Mouse (Mus musculus) limb, embryonic 14.5 days (tissue): ENCODE data around the gene Lasp1. TPM values are rescaled to one million over a fixed set of nuclear protein-coding genes. Genes with fewer than 3 reads are reported as not detected.
A peak's percentile ranks its signal among the peaks of the same experiment; 100 is the strongest.

Experiments
- ATAC-seq: fragments of 200-750 bp; cut with Nextera tagmentation; 2 replicates; pipeline ENCODE4 v1.8.0; 2017; ENCODE audit warnings: low read depth, moderate number of reproducible peaks, moderate TSS enrichment; ENCODE audit not compliant: low FRiP score
- DNase-seq: peaks from one replicate; pipeline ENCODE4 v3.0.0-alpha.2; 2015; ENCODE audit warnings: low spot score
- H3K27ac ChIP-seq: fragments of 300-500 bp; sonication (generic); replicated peaks from 2 replicates; pipeline ENCODE4 v1.5.1; 2014; ENCODE audit warnings: low read depth, mild to moderate bottlenecking, low read length, moderate library complexity, mixed read lengths
- H3K27me3 ChIP-seq: fragments of 300-500 bp; sonication (generic); 2 replicates; pipeline ENCODE4 v1.6.1; 2014; ENCODE audit warnings: low read length, mixed read lengths; ENCODE audit not compliant: control insufficient read depth, insufficient read depth
- H3K36me3 ChIP-seq: fragments of 300-500 bp; sonication (generic); 2 replicates; pipeline ENCODE4 v1.6.1; 2014; ENCODE audit warnings: mild to moderate bottlenecking, low read length, moderate library complexity, mixed read lengths; ENCODE audit not compliant: control insufficient read depth, insufficient read depth
- H3K4me1 ChIP-seq: fragments of 300-500 bp; sonication (generic); 2 replicates; pipeline ENCODE4 v1.6.1; 2014; ENCODE audit warnings: antibody characterized with exemption, low read length, mixed read lengths; ENCODE audit not compliant: control insufficient read depth, insufficient read depth
- H3K4me2 ChIP-seq: fragments of 300-500 bp; sonication (generic); replicated peaks from 2 replicates; pipeline ENCODE4 v1.6.1; 2014; ENCODE audit warnings: low read depth, mild to moderate bottlenecking, low read length, moderate library complexity; ENCODE audit not compliant: severe bottlenecking
- H3K4me3 ChIP-seq: fragments of 300-500 bp; sonication (generic); replicated peaks from 2 replicates; pipeline ENCODE4 v1.5.1; 2014; ENCODE audit warnings: low read length
- H3K9ac ChIP-seq: fragments of 300-500 bp; sonication (generic); 2 replicates; pipeline ENCODE4 v1.6.1; 2014; ENCODE audit warnings: mild to moderate bottlenecking, low read depth, low read length, moderate library complexity; ENCODE audit not compliant: severe bottlenecking
- H3K9me3 ChIP-seq: fragments of 300-500 bp; sonication (generic); 2 replicates; pipeline ENCODE4 v1.6.1; 2016; ENCODE audit warnings: low read length; ENCODE audit not compliant: control insufficient read depth
- POLR2A ChIP-seq: fragments of 200-500 bp; IDR thresholded peaks from 2 replicates; pipeline ENCODE4 v1.8.0; 2012; ENCODE audit warnings: inconsistent platforms, mild to moderate bottlenecking, moderate library complexity, borderline replicate concordance; ENCODE audit not compliant: insufficient read depth, insufficient read length; ENCODE audit errors: extremely low read depth
- WGBS: fragments of 180-500 bp; shearing (Covaris S2); extraction: QIAGEN DNeasy Blood & Tissue Kit; methylation state at CpG from one replicate; pipeline ENCODE4 v1.1.7; 2014; 5-methylcytosine and 5-hydroxymethylcytosine counted together
- polyA plus RNA-seq, 2 experiments: library from polyadenylated mRNA; depleted of rRNA in 1 of 2; stranded (reverse) in 1 of 2; unstranded in 1 of 2; fragments of >200 nt; fragmentation: Nextera tagmentation in 1 of 2; extraction: Ambion mirVana in 1 of 2; gene quantifications; 2 replicates each; pipeline versions ENCODE4 v1.2.1 to v1.2.3; 2012 to 2014

Gene Lasp1
- polyA plus RNA-seq, 2 experiments = 95.7 to 105 TPM

DNA sequence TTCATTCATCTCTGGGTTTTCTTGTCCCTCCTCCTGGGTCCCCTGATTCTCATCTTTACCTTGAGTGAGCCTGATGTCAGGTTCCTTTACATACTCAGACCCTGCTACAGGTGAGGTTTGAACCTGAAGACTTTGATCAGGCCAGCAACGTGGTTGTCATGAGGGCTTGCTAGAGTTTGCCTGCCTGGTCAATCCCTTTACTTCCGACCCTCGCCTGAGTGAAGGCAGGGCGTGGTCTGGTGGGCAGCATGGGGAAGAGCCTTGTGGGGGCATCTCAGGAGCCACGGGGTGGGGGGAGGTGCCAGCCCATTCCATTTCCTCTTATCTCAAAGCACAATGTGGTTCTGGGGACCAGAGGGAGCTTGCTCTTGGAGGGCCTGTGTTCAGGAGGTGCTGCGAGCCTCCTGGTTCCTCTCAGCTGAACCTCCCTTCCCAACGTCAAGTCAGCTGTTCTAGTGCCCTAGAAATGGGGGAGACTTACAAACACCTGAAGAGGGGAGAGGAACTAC is 38.9 kb downstream of the Lasp1 start:
- H3K9me3 ChIP-seq = no peaks in the 10 kb centered on the region
- H3K36me3 ChIP-seq = peaks cover 60% of the 10 kb centered on the region
- ATAC-seq (no peak), DNase-seq (no peak)
- WGBS = 84% methylated on average over 7 of the region's 7 CpGs
- no peak overlapping the region for H3K4me3 ChIP-seq
- TF ChIP-seq POLR2A = no peak
- H3K4me1 ChIP-seq = peaks cover 7% of the 10 kb centered on the region; the same call in 1 of the 2 replicates
- no peak overlapping the region for H3K9ac ChIP-seq
- no peak overlapping the region for H3K4me2 ChIP-seq
- H3K27ac ChIP-seq = no peak overlapping the region
- no peaks in the 10 kb centered on the region for H3K27me3 ChIP-seq

GRCm38 (mm10) chr11:97838779-97839440 is 40.1 kb downstream of the Lasp1 start:
- H3K4me3 ChIP-seq = no peak overlapping the region
- H3K9me3 ChIP-seq = no peaks in the 10 kb centered on the region
- H3K4me2 ChIP-seq = no peak overlapping the region
- ATAC-seq (no peak), DNase-seq (no peak)
- no peak overlapping the region for H3K9ac ChIP-seq
- H3K27ac ChIP-seq = 0 out of 2 replicates have a peak overlapping the region, but pooled peaks have one; percentile 43
- H3K27me3 ChIP-seq = no peaks in the 10 kb centered on the region
- peaks cover 50% of the 10 kb centered on the region for H3K36me3 ChIP-seq
- peaks cover 7% of the 10 kb centered on the region; the same call in 1 of the 2 replicates for H3K4me1 ChIP-seq
- 32% methylated on average over 10 of the region's 10 CpGs for WGBS
- TF ChIP-seq POLR2A = no peak

GRCm38 (mm10) chr11:97839441-97840134 is 40.8 kb downstream of the Lasp1 start:
- DNase-seq (no peak), ATAC-seq (no peak)
- Histone ChIP-seq H3K4me1 (peaks cover 7% of the 10 kb centered on the region; the same call in 1 of the 2 replicates), H3K27ac (0 out of 2 replicates have a peak overlapping the region, but pooled peaks have one; percentile 43), H3K27me3 (no peaks in the 10 kb centered on the region), H3K4me2 (no peak overlapping the region), H3K9me3 (no peaks in the 10 kb centered on the region), H3K36me3 (peaks cover 43% of the 10 kb centered on the region), H3K9ac (no peak overlapping the region), H3K4me3 (no peak overlapping the region)
- no peak for TF ChIP-seq POLR2A
- 51% methylated on average over 11 of the region's 11 CpGs for WGBS

DNA sequence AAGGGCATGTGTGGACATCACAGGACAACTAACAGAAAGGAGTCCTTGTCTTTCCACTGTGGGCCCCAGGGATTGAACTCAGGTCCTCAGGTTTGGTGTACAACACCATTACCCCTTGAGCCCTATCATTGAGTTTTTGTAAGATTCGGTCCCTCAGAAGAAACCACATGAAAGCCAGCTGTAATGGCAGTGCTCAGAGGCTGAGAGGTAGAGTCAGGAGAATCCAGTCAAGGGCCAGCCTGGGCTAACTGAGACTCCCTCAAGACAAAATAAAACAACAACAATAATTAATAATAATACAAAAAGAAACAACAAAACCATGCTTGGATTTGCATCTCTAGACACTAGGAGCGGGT is 41.3 kb downstream of the Lasp1 start:
- Histone ChIP-seq H3K27ac (peak overlapping the region; percentile 77), H3K36me3 (peaks cover 38% of the 10 kb centered on the region), H3K27me3 (no peaks in the 10 kb centered on the region), H3K9me3 (no peaks in the 10 kb centered on the region), H3K4me2 (peak overlapping the region; percentile 63), H3K9ac (no peak overlapping the region), H3K4me3 (peak overlapping the region; percentile 53), H3K4me1 (peaks cover 7% of the 10 kb centered on the region; the same call in 1 of the 2 replicates)
- 56% methylated on average over 2 of the region's 2 CpGs for WGBS
- no peak for TF ChIP-seq POLR2A
- no peak for DNase-seq
- no peak for ATAC-seq

DNA sequence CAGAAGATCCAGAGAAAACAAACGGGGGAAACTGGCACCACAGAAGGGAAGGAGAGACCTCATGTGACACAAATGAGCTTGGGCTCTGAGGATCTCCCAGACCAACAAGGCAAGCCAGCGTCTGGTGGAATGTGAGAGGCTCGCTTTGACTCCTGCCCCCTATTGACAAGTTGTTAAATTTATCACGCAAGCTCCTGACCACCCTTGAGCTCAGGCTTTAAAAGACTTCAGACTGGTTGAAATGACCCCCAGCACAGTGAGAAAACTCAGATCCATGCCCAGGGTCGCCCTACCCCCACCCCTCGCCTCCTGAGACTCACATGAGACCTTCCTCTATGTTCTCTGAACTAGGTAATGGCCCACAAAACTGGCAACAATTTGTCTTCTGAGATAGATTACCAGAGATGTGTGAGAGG is 41.7 kb downstream of the Lasp1 start, which contains the start of gene B230217C12Rik:
B230217C12Rik (plus strand) TSS at position 242 of the 416 bp plus-strand sequence.
- Histone ChIP-seq H3K4me1 (peaks cover 7% of the 10 kb centered on the region; the same call in 1 of the 2 replicates), H3K9ac (peak within 1 kb of the TSS; percentile 61), H3K36me3 (peaks cover 33% of the 10 kb centered on the region), H3K27ac (peak within 1 kb of the TSS; percentile 77), H3K4me2 (peak within 1 kb of the TSS; percentile 63), H3K4me3 (peak within 1 kb of the TSS; percentile 53), H3K27me3 (no peaks in the 10 kb centered on the region), H3K9me3 (no peaks in the 10 kb centered on the region)
- DNase-seq (peak; percentile 65), ATAC-seq (peak; percentile 45)
- no peak for TF ChIP-seq POLR2A
- WGBS = 1% methylated on average over 6 of the region's 6 CpGs
